Mouse (Mus musculus): ENCODE results near the gene Irf7. TPM values are rescaled to one million over a fixed set of nuclear protein-coding genes. Genes with fewer than 3 reads are reported as not detected.

Irf7 gene
- total and polyA plus RNA-seq, 3 experiments = 1.9 to 2.0 TPM; not detected in 1

- TF ChIP-seq ZC3H11A (IDR thresholded peaks at IDR 0.05; ENCODE audit: low read depth, low read length) = no peak
- no peak for TF ChIP-seq BHLHE40 (IDR thresholded peaks at IDR 0.05; ENCODE audit: borderline replicate concordance, low read depth, low read length)
- no peak for TF ChIP-seq USF2 (IDR thresholded peaks at IDR 0.05; ENCODE audit: borderline replicate concordance in 1 of 2, insufficient read depth in 1 of 2, low read depth in 1 of 2, low read length in 2 of 2)
Observed at GRCm38 (mm10) chr7:141265739-141266561, at the start of gene Irf7 (continued).

- no peak overlapping the region for H3K9ac ChIP-seq (ENCODE audit: control insufficient read depth, low read depth, low read length, poor library complexity, severe bottlenecking)
- H3K4me1 ChIP-seq (ENCODE audit: control insufficient read depth in 1 of 2, insufficient read depth in 2 of 2, low read length in 2 of 2) = no peaks in the 10 kb centered on the region; a peak in 1 of 4 replicates
- peak in 2 of 3 experiments; percentile 8; a peak in 2 of 6 replicates for TF ChIP-seq CTCF (IDR thresholded peaks at IDR 0.05 in 2 of 3, conservative IDR thresholded peaks at IDR 0.05 in 1 of 3; ENCODE audit: control insufficient read depth in 1 of 3, insufficient read depth in 1 of 3, low read depth in 2 of 3, low read length in 3 of 3, poor library complexity in 1 of 3, severe bottlenecking in 1 of 3)
- TF ChIP-seq E2F4 (IDR thresholded peaks at IDR 0.05; ENCODE audit: borderline replicate concordance, low read depth, low read length) = no peak
- H3K27me3 ChIP-seq (ENCODE audit: control insufficient read depth in 1 of 2, insufficient read depth in 2 of 2, low read length in 2 of 2) = no peaks in the 10 kb centered on the region
- peak; percentile 17 for DNase-seq (ENCODE audit: low read depth, low spot score)
- H3K36me3 ChIP-seq (ENCODE audit: control insufficient read depth in 1 of 2, insufficient read depth in 2 of 2, low read length in 2 of 2) = peaks cover 0 to 34% of the 10 kb centered on the region in 2 experiments; a peak in 3 of 4 replicates
- no peaks in the 10 kb centered on the region for H3K79me2 ChIP-seq (ENCODE audit: control insufficient read depth, insufficient read depth, low read length, poor library complexity)
- no peak overlapping the region for H3K27ac ChIP-seq (ENCODE audit: control insufficient read depth, low read depth, low read length)
- H3K9me3 ChIP-seq (replicated peaks; ENCODE audit: insufficient read depth, low read length) = no peaks in the 10 kb centered on the region
- H3K4me3 ChIP-seq (ENCODE audit: control insufficient read depth in 1 of 2, insufficient read depth in 1 of 2, low read depth in 2 of 2, low read length in 2 of 2) = no peak overlapping the region
Observed at GRCm38 (mm10) chr7:141315974-141316373, 49.7 kb upstream of the Irf7 start.

- Histone ChIP-seq H3K36me3 (ENCODE audit: control insufficient read depth in 1 of 2, insufficient read depth in 2 of 2, low read length in 2 of 2) (peaks cover 0 to 26% of the 10 kb centered on the region in 2 experiments; a peak in 3 of 4 replicates), H3K79me2 (ENCODE audit: control insufficient read depth, insufficient read depth, low read length, poor library complexity) (no peaks in the 10 kb centered on the region)
Observed at GRCm38 (mm10) chr7:141315076-141315475, 48.8 kb upstream of the Irf7 start.

More at GRCm38 (mm10) chr7:141315076-141315475, 48.8 kb upstream of the Irf7 start:
- H3K27ac ChIP-seq (ENCODE audit: control insufficient read depth, low read depth, low read length) = no peak overlapping the region
- no peak overlapping the region for H3K4me3 ChIP-seq (ENCODE audit: control insufficient read depth in 1 of 2, insufficient read depth in 1 of 2, low read depth in 2 of 2, low read length in 2 of 2)
- no peak overlapping the region for H3K9ac ChIP-seq (ENCODE audit: control insufficient read depth, low read depth, low read length, poor library complexity, severe bottlenecking)
- H3K4me1 ChIP-seq (ENCODE audit: control insufficient read depth in 1 of 2, insufficient read depth in 2 of 2, low read length in 2 of 2) = no peaks in the 10 kb centered on the region; a peak in 1 of 4 replicates
- H3K9me3 ChIP-seq (replicated peaks; ENCODE audit: insufficient read depth, low read length) = no peaks in the 10 kb centered on the region
- TF ChIP-seq ETS1 (IDR thresholded peaks at IDR 0.05; ENCODE audit: low read depth, low read length) = no peak
- no peak for TF ChIP-seq TCF12 (IDR thresholded peaks at IDR 0.05; ENCODE audit: low read depth, low read length)
- TF ChIP-seq CTCF (IDR thresholded peaks at IDR 0.05 in 2 of 3, conservative IDR thresholded peaks at IDR 0.05 in 1 of 3; ENCODE audit: control insufficient read depth in 1 of 3, insufficient read depth in 1 of 3, low read depth in 2 of 3, low read length in 3 of 3, poor library complexity in 1 of 3, severe bottlenecking in 1 of 3) = no peak
- no peak for TF ChIP-seq JUND (IDR thresholded peaks at IDR 0.05; ENCODE audit: low read depth, low read length)
- TF ChIP-seq MAFK (IDR thresholded peaks at IDR 0.05; ENCODE audit: borderline replicate concordance, low read depth, low read length) = no peak
- no peak for TF ChIP-seq TBP (IDR thresholded peaks at IDR 0.05; ENCODE audit: low read depth, low read length)
- TF ChIP-seq GATA1 (IDR thresholded peaks at IDR 0.05; ENCODE audit: low read depth, low read length) = no peak
- TF ChIP-seq MEF2A (IDR thresholded peaks at IDR 0.05; ENCODE audit: extremely low read depth, insufficient replicate concordance, low read depth, low read length, poor library complexity, severe bottlenecking) = no peak
- no peak for TF ChIP-seq NELFE (IDR thresholded peaks at IDR 0.05; ENCODE audit: low read depth, low read length)
- TF ChIP-seq CHD1 (IDR thresholded peaks at IDR 0.05; ENCODE audit: low read depth, low read length) = no peak
- TF ChIP-seq USF1 (IDR thresholded peaks at IDR 0.05; ENCODE audit: low read depth, low read length) = no peak
- no peak for TF ChIP-seq MXI1 (IDR thresholded peaks at IDR 0.05; ENCODE audit: low read depth, low read length)
- no peak for TF ChIP-seq POLR2AphosphoS5 (IDR thresholded peaks at IDR 0.05; ENCODE audit: borderline replicate concordance, low read depth, low read length)
- no peak for TF ChIP-seq RCOR1 (IDR thresholded peaks at IDR 0.05; ENCODE audit: low read depth, low read length)
- TF ChIP-seq MAX (IDR thresholded peaks at IDR 0.05; ENCODE audit: low read length) = no peak
- no peak for TF ChIP-seq NRF1 (IDR thresholded peaks at IDR 0.05; ENCODE audit: insufficient read depth, low read depth, low read length, poor library complexity, severe bottlenecking)
- no peak for TF ChIP-seq MYC (IDR thresholded peaks at IDR 0.05; ENCODE audit: low read depth, low read length)
- TF ChIP-seq BHLHE40 (IDR thresholded peaks at IDR 0.05; ENCODE audit: borderline replicate concordance, low read depth, low read length) = no peak
- TF ChIP-seq GABPA (IDR thresholded peaks at IDR 0.05; ENCODE audit: low read depth, low read length) = no peak
- no peak for TF ChIP-seq POLR2AphosphoS2 (IDR thresholded peaks at IDR 0.05; ENCODE audit: low read length)
- no peaks in the 10 kb centered on the region for H3K27me3 ChIP-seq (ENCODE audit: control insufficient read depth in 1 of 2, insufficient read depth in 2 of 2, low read length in 2 of 2)
- no peak for DNase-seq (ENCODE audit: low read depth, low spot score)
